ENCODE assay signal across 8 mouse cellular contexts in genomic region chr7:44384716-44385059, GRCm38 (mm10). TPM values are rescaled to one million over a fixed set of nuclear protein-coding genes. Genes with fewer than 3 reads are reported as not detected.
DNase-seq lines count a peak whose midpoint lies in the region; ATAC-seq and TF ChIP-seq lines count a peak whose summit lies in the region.

No protein-coding gene starts in this region.

- H3K27me3 ChIP-seq in embryonic facial prominence, embryonic 15.5 days = peaks cover 9% of the 10 kb centered on the region; the same call in 1 of the 2 replicates
- H3K27me3 ChIP-seq in intestine, embryonic 15.5 days (replicated peaks) = peaks cover 24% of the 10 kb centered on the region
- peaks cover 27% of the 10 kb centered on the region for H3K27me3 ChIP-seq in neural tube, embryonic 13.5 days

- H3K27ac ChIP-seq in left cerebral cortex, adult 2 months = peak overlapping the region; percentile 88
- no peak overlapping the region for H3K27ac ChIP-seq in embryonic facial prominence, embryonic 15.5 days (replicated peaks)
- no peak overlapping the region for H3K27ac ChIP-seq in intestine, embryonic 15.5 days
- no peak overlapping the region for H3K27ac ChIP-seq in neural tube, embryonic 13.5 days (replicated peaks)

- peaks cover 9% of the 10 kb centered on the region for H3K4me1 ChIP-seq in embryonic facial prominence, embryonic 15.5 days
- H3K4me1 ChIP-seq in intestine, embryonic 15.5 days (replicated peaks) = peaks cover 4% of the 10 kb centered on the region; the same call in 1 of the 2 replicates
- H3K4me1 ChIP-seq in neural tube, embryonic 13.5 days (replicated peaks) = peaks cover 24% of the 10 kb centered on the region

- intact Hi-C loops in left cerebral cortex, adult 2 months (cut with DNase I) = no loop called here

- 2% methylated on average over 17 of the region's 17 CpGs for WGBS in embryonic facial prominence, embryonic 15.5 days
- under 1% methylated on average over 15 of the region's 17 CpGs for WGBS in intestine, embryonic 15.5 days
- 1% methylated on average over 17 of the region's 17 CpGs for WGBS in neural tube, embryonic 13.5 days

- peak; percentile 46; the same call in 1 of the 2 replicates for ATAC-seq in embryonic facial prominence, embryonic 15.5 days (ENCODE audit: insufficient number of reproducible peaks, low FRiP score, low TSS enrichment, low read depth)
- ATAC-seq in intestine, embryonic 15.5 days = peak; percentile 72
- peak; percentile 71 for ATAC-seq in neural tube, embryonic 13.5 days (ENCODE audit: low read depth)

- peak overlapping the region; percentile 91 for H3K4me2 ChIP-seq in embryonic facial prominence, embryonic 15.5 days (replicated peaks)
- peak overlapping the region; percentile 94 for H3K4me2 ChIP-seq in intestine, embryonic 15.5 days (replicated peaks)
- peak overlapping the region; percentile 92 for H3K4me2 ChIP-seq in neural tube, embryonic 13.5 days

- no peaks in the 10 kb centered on the region for H3K36me3 ChIP-seq in embryonic facial prominence, embryonic 15.5 days
- no peaks in the 10 kb centered on the region for H3K36me3 ChIP-seq in intestine, embryonic 15.5 days
- no peaks in the 10 kb centered on the region for H3K36me3 ChIP-seq in neural tube, embryonic 13.5 days

- H3K9me3 ChIP-seq in embryonic facial prominence, embryonic 15.5 days (replicated peaks) = no peaks in the 10 kb centered on the region
- no peaks in the 10 kb centered on the region for H3K9me3 ChIP-seq in intestine, embryonic 15.5 days
- H3K9me3 ChIP-seq in neural tube, embryonic 13.5 days = no peaks in the 10 kb centered on the region

- no peak for TF ChIP-seq CTCF in left cerebral cortex, adult 2 months (IDR thresholded peaks at IDR 0.05)

- peak overlapping the region; percentile 18; the same call in 1 of the 2 replicates for H3K9ac ChIP-seq in embryonic facial prominence, embryonic 15.5 days
- H3K9ac ChIP-seq in intestine, embryonic 15.5 days = peak overlapping the region; percentile 46
- H3K9ac ChIP-seq in neural tube, embryonic 13.5 days = peak overlapping the region; percentile 80

- H3K4me3 ChIP-seq in left cerebral cortex, adult 2 months = peak overlapping the region; percentile 69
- peak overlapping the region; percentile 52 for H3K4me3 ChIP-seq in embryonic facial prominence, embryonic 15.5 days (replicated peaks)
- H3K4me3 ChIP-seq in intestine, embryonic 15.5 days (replicated peaks) = peak overlapping the region; percentile 44
- peak overlapping the region; percentile 54 for H3K4me3 ChIP-seq in neural tube, embryonic 13.5 days

- no peak for DNase-seq in left cerebral cortex, adult 2 months (ENCODE audit: extremely low spot score in 1 of 2, low spot score in 2 of 2)
- DNase-seq in left cerebral cortex, adult 9 months (ENCODE audit: low spot score in 2 of 2) = no peak
- no peak for DNase-seq in urinary bladder, postnatal 14 days (ENCODE audit: low spot score)
- no peak for DNase-seq in natural killer cell, adult 2 months (ENCODE audit: low spot score in 2 of 2)
- DNase-seq in frontal cortex, postnatal 14 days (ENCODE audit: low spot score in 2 of 2) = no peak

RNA-seq across cellular contexts. Expression of gene Syt3, which starts 0.8 kb away (rescaled TPM):
- 10 to 100 TPM; 59.5 to 63.7 TPM for total RNA-seq in left cerebral cortex, adult 2 months (2021)
- polyA plus RNA-seq in embryonic facial prominence, embryonic 15.5 days (2015; fragmentation: Nextera tagmentation; extraction: Ambion mirVana) = 2.7 and 3.4 TPM in 2 replicates
- 0.90 and 1.9 TPM in 2 replicates for polyA plus RNA-seq in intestine, embryonic 15.5 days (2015; fragmentation: Nextera tagmentation; extraction: Ambion mirVana)
- 24.9 and 28.4 TPM in 2 replicates for polyA plus RNA-seq in neural tube, embryonic 13.5 days (2015; fragmentation: Nextera tagmentation; extraction: Ambion mirVana)

RNA-seq across cellular contexts. Expression of gene 1700008O03Rik, which starts 0.9 kb away (rescaled TPM):
- total RNA-seq in left cerebral cortex, adult 2 months (2021) = 1 to 10 TPM; 1.5 to 2.7 TPM
- 1.4 and 1.5 TPM in 2 replicates for polyA plus RNA-seq in embryonic facial prominence, embryonic 15.5 days (2015; fragmentation: Nextera tagmentation; extraction: Ambion mirVana)
- polyA plus RNA-seq in intestine, embryonic 15.5 days (2015; fragmentation: Nextera tagmentation; extraction: Ambion mirVana) = 0.48 and 0.99 TPM in 2 replicates
- 1.0 and 1.5 TPM in 2 replicates for polyA plus RNA-seq in neural tube, embryonic 13.5 days (2015; fragmentation: Nextera tagmentation; extraction: Ambion mirVana)

RNA-seq across cellular contexts. Expression of gene Lrrc4b, which starts 44.1 kb away (rescaled TPM):
- 100 to 1,000 TPM; 278 to 294 TPM for total RNA-seq in left cerebral cortex, adult 2 months (2021)
- 1.3 TPM in 2 replicates for polyA plus RNA-seq in embryonic facial prominence, embryonic 15.5 days (2015; fragmentation: Nextera tagmentation; extraction: Ambion mirVana)
- 0.82 and 0.86 TPM in 2 replicates for polyA plus RNA-seq in intestine, embryonic 15.5 days (2015; fragmentation: Nextera tagmentation; extraction: Ambion mirVana)
- 11.3 and 13.3 TPM in 2 replicates for polyA plus RNA-seq in neural tube, embryonic 13.5 days (2015; fragmentation: Nextera tagmentation; extraction: Ambion mirVana)

Comparison
In these comparisons a context has a peak if more than half of its experiments do, and no peak if none do; other contexts are left out.
1. H3K9ac ChIP-seq: peak in every context shown above with its lines; median percentile 80 in neural tube, embryonic 13.5 days; 46 in intestine, embryonic 15.5 days; 18 in embryonic facial prominence, embryonic 15.5 days.